Mouse (Mus musculus): Measurements from ENCODE around the gene Uqcr11. TPM values are rescaled to one million over a fixed set of nuclear protein-coding genes. Genes with fewer than 3 reads are reported as not detected.

Gene Uqcr11
- 1,888 and 2,895 TPM in 2 replicates for polyA plus RNA-seq (2012)

GRCm38 (mm10) chr10:80406684-80407501, at the start of gene Uqcr11:
Gene Uqcr11 (minus strand): TSS chr10:80406830.
- TF ChIP-seq GATA1 (IDR thresholded peaks at IDR 0.05; ENCODE audit: low read length): no peak

DNA sequence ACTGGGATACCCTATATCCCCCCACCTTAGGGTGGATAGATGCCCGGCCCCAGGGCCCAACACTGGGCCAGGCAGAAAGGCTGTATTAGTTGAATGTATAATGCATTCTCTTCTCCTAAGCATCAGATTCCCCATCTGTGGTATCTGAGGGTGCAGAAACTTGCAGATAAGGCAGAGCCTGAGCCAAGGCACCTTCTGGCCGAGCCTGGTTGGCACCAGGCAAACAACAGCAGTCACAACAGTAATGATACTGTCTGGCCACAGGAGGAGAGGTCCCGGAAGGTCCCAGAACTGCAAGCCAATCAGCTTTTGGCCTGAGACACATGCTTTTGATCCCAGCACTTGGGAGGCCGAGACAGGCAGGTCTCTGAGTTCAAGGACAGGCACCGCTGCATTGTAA, 49.1 kb upstream of the Uqcr11 start:
- TF ChIP-seq GATA1 (IDR thresholded peaks at IDR 0.05; ENCODE audit: low read length): no peak

DNA sequence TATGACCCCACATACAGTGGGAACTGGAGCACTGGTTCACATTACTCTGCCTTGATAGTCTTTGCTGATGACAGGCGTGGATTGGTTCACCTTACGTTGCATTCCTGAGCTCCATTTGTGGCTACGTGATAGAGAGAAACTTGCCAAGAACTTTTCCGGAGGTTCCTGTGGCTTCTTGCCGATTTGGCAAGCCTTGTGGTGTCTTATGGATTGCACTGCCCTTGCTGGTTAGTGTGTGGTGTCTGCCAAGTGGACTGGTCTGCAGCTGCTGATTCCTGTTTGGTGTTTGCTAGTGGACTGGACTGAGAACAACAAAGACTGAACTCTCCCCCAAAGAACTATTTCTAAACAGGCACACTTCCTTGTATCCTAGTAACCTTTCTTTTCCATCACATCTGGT, 48.2 kb upstream of the Uqcr11 start:
- TF ChIP-seq GATA1 (IDR thresholded peaks at IDR 0.05; ENCODE audit: low read length): no peak

GRCm38 (mm10) chr10:80453601-80454000, 47.0 kb upstream of the Uqcr11 start:
- no peak for TF ChIP-seq GATA1 (IDR thresholded peaks at IDR 0.05; ENCODE audit: low read length)

DNA sequence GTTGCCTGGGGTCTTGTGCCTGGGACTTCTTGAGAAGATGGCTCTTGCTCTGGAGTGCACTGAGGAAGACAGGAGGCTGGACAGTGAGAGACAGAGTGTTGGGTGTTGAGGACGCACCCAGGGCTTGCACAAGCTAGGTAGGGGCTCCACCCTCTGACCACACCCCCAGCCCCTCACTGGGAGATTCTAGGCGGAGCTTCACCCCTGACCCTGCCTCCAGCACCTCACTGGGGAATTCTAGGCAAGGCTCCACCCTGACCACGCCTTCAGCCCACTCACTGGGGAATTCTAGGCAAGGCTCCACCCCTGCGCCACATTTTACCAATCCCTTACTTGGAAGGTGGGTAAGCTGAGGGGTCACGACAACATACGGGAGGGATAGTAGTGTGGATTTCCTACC, 44.0 kb upstream of the Uqcr11 start:
- TF ChIP-seq GATA1 (IDR thresholded peaks at IDR 0.05; ENCODE audit: low read length): no peak

GRCm38 (mm10) chr10:80445898-80446601, 39.4 kb upstream of the Uqcr11 start:
- no peak for TF ChIP-seq GATA1 (IDR thresholded peaks at IDR 0.05; ENCODE audit: low read length)

GRCm38 (mm10) chr10:80445052-80445451, 38.4 kb upstream of the Uqcr11 start:
- TF ChIP-seq GATA1 (IDR thresholded peaks at IDR 0.05; ENCODE audit: low read length): no peak

- no peak for TF ChIP-seq GATA1 (IDR thresholded peaks at IDR 0.05; ENCODE audit: low read length)
Measured at GRCm38 (mm10) chr10:80444339-80445045, 37.9 kb upstream of the Uqcr11 start.

- TF ChIP-seq GATA1 (IDR thresholded peaks at IDR 0.05; ENCODE audit: low read length): no peak
Measured at GRCm38 (mm10) chr10:80443575-80444278, 37.1 kb upstream of the Uqcr11 start.

DNA sequence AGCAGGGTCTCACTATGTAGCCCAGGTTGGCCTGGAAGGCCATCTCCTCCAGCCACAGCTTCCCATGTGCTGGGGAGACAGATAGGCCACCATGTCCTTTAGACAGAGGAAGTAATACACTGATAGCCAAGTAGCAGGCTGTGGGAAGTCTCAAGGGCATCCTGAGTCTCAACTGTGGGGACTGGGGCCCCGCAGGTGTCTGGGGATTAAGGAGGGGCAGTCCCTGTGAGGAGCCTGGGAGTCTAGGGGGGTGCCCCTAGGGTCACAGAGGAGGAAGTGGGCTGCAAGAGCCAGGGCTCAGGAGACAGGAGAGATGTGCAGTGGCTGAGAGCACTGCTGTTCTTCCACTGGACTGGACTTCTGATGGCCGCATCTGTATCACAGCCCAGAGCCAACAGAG, 36.4 kb upstream of the Uqcr11 start:
- no peak for TF ChIP-seq GATA1 (IDR thresholded peaks at IDR 0.05; ENCODE audit: low read length)

- no peak for TF ChIP-seq GATA1 (IDR thresholded peaks at IDR 0.05; ENCODE audit: low read length)
Measured at GRCm38 (mm10) chr10:80441598-80441997, 35.0 kb upstream of the Uqcr11 start.

DNA sequence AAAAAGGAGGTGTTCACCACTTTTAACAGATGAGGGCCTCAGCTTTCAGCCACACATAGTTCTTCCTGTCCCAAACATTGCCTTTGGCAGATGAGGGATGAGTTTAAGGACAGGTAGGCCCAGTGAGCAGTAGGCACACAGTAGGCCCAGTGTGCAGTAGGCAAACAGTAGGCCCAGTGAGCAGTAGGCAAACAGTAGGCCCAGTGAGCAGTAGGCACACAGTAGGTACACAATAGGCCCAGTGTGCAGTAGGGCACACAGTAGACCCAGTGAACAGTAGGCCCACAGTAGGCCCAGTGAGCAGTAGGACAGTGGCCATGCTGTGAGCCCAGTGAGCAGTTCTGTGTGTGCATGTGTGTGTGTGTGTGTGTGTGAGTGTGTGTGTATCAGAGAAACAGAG, 33.4 kb upstream of the Uqcr11 start:
- TF ChIP-seq GATA1 (IDR thresholded peaks at IDR 0.05; ENCODE audit: low read length): no peak

DNA sequence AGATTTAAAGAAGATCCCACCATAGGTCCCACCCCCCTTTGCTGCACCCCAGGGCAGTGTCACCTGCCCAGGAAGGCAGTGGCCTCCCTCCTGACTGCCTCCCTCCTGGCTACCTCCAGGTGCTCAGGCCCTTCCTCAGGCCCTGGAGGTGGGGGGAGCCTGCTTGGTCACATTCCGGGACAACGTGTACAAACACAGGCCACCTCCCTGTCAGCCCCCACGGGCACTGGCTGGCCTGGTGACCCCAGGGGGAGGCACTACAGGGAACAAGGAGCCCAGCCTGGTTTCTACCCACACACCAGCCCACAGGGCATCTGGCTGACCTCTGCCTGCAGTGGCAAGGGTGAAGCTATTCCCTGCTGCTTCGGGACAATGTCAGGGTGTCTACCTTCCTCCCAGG, 31.3 kb upstream of the Uqcr11 start:
- TF ChIP-seq GATA1 (IDR thresholded peaks at IDR 0.05; ENCODE audit: low read length): no peak

DNA sequence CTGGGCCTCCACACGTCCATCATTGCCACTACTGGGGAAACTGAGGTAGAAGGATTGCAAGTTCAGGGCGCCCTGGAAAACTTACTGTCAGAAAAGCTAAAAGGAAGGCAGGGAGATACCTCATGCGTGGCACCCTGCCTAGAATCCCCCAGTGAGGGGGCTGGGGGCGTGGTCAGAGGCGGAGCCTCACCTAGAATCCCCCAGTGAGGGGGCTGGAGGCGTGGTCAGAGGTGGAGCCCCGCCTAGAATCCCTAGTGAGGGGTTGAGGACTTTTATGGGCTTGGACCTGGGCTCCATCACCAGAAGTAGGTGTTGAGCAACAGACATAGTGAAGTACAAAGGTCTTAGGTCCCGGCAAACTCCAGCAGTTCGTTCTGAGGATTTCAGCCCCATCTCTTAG, 29.6 kb upstream of the Uqcr11 start:
- TF ChIP-seq GATA1 (IDR thresholded peaks at IDR 0.05; ENCODE audit: low read length): no peak

DNA sequence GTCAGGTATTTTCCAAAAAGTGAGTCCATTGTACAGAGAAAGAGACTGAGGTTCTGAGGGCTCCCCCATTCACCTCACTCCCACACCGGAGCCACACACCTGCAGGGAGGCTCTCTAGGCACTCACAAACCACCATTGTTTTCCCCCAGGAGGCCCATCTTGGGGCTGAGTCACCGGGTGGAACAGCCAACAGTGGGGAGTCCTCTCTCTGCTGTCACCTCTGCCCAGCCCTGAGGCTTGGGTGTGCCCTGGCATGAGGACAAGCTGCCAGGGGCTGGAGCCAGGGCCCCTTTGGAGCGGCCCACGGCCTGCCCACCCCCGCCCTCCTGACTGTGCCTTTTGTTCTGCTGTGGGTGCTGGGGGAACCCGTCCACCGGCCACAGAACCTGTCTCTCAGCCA, 29.1 kb upstream of the Uqcr11 start:
- TF ChIP-seq GATA1 (IDR thresholded peaks at IDR 0.05; ENCODE audit: low read length): no peak

DNA sequence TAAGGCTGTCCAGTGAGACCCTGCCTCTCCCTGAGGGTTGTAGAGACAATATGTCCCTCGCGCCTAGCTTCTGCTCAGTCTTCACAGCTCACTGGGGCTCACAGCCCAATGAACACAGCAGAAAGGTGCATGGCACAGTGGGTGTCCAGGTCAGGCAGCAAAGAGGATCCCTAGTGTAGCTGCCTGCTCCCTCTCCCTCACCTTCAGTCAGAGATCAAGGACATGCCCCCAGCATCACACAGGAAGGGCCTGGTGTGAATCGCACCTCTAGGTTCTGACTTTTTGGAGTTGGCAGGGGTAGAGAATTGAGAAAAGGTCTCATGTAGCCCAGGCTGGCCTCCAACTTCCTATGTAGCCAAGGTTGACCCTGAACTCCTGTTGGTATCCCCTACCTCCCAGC, 28.2 kb upstream of the Uqcr11 start:
- TF ChIP-seq GATA1 (IDR thresholded peaks at IDR 0.05; ENCODE audit: low read length): no peak

Measured in G1E-ER4 (cell line).